In the genomic region with DNA sequence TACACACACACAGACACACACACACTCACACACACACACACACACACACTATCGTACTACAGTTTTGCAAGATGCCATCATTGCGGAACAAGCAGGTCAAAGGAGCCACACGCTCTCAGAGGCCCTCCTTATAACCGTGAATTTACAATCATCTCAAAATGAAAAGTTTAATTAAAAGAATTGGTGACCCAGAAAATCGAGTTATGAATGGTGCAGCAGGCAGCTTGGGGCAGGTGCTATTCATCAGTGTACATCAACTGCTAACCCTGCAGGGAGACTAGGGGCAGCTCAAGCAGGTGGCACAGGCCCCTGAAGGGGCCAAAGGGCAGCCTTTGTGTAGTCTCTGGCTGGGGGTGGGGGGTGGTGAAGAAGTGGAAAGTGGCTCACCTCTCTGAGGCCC, we compare ENCODE assay signal across 13 mouse cellular contexts.
"Had no signal": no experiment of that assay in that cellular context is flagged by ENCODE, and none has a peak within 500 bp of the region (broad histone marks: within the 10 kb centered on the region; RNA-seq: fewer than 3 reads in every experiment).

No protein-coding gene starts in this region.

- H3K4me3 ChIP-seq: limb, embryonic 13.5 days; megakaryocyte, embryonic 14.5 days; midbrain, embryonic 12.5 days; stomach, embryonic 15.5 days had no signal

- H3K9me3 ChIP-seq: midbrain, embryonic 12.5 days; stomach, embryonic 15.5 days had no signal

- H3K27ac ChIP-seq: limb, embryonic 13.5 days; liver, embryonic 14.5 days; midbrain, embryonic 12.5 days; stomach, embryonic 15.5 days had no signal

- H3K36me3 ChIP-seq: limb, embryonic 13.5 days; midbrain, embryonic 12.5 days; stomach, embryonic 15.5 days had no signal

- H3K4me2 ChIP-seq: limb, embryonic 13.5 days; midbrain, embryonic 12.5 days; stomach, embryonic 15.5 days had no signal

- H3K9ac ChIP-seq: limb, embryonic 13.5 days; liver, embryonic 14.5 days; midbrain, embryonic 12.5 days; stomach, embryonic 15.5 days had no signal

- H3K4me1 ChIP-seq: megakaryocyte, embryonic 14.5 days; stomach, embryonic 15.5 days had no signal

- H3K27me3 ChIP-seq: limb, embryonic 13.5 days; megakaryocyte, embryonic 14.5 days; midbrain, embryonic 12.5 days; stomach, embryonic 15.5 days had no signal

- DNase-seq: kidney, adult 8-10 months; kidney, postnatal 36 days; left cerebral cortex, postnatal 4 days; lung, adult 18-20 months; lung, postnatal 36 days; right cerebral cortex, postnatal 14 days; thymus, adult 2 months; thymus, postnatal 25 days had no signal
